Mouse (Mus musculus) ES-Bruce4 (cell line): ENCODE results near the gene Vamp5. TPM values are rescaled to one million over a fixed set of nuclear protein-coding genes. Genes with fewer than 3 reads are reported as not detected.

Experiments
- H3K27ac ChIP-seq: 2 replicates; pipeline ENCODE4 v1.5.1; 2012; ENCODE audit warnings: low read length, inconsistent platforms; ENCODE audit not compliant: insufficient read depth
- H3K27me3 ChIP-seq: 2 replicates; pipeline ENCODE4 v1.6.1; 2012; ENCODE audit warnings: mild to moderate bottlenecking, low read length, inconsistent platforms; ENCODE audit not compliant: control insufficient read depth, poor library complexity, insufficient read depth, severe bottlenecking
- H3K36me3 ChIP-seq: 2 replicates; pipeline ENCODE4 v1.6.1; 2012; ENCODE audit warnings: inconsistent platforms, mild to moderate bottlenecking, low read length, moderate library complexity; ENCODE audit not compliant: control insufficient read depth, poor library complexity, insufficient read depth, severe bottlenecking
- H3K4me1 ChIP-seq: one replicate; pipeline ENCODE4 v1.8.1; 2011; ENCODE audit warnings: low read length; ENCODE audit not compliant: control insufficient read depth, insufficient read depth
- H3K4me3 ChIP-seq: 2 replicates; pipeline ENCODE4 v1.5.1; 2011; ENCODE audit warnings: low read depth, mild to moderate bottlenecking, low read length
- H3K9ac ChIP-seq: 2 replicates; pipeline ENCODE4 v1.6.1; 2012; ENCODE audit warnings: low read depth, mild to moderate bottlenecking, inconsistent platforms; ENCODE audit not compliant: poor library complexity, severe bottlenecking
- H3K9me3 ChIP-seq: replicated peaks from 2 replicates; pipeline ENCODE4 v1.6.1; 2012; ENCODE audit warnings: mild to moderate bottlenecking, low read length, inconsistent platforms; ENCODE audit not compliant: control insufficient read depth, poor library complexity, insufficient read depth, severe bottlenecking
- CTCF ChIP-seq: IDR thresholded peaks from one replicate; pipeline ENCODE4 v1.8.1; 2011; ENCODE audit warnings: low read depth, low read length
- EP300 ChIP-seq: IDR thresholded peaks from 2 replicates; pipeline ENCODE4 v1.6.1; 2011; ENCODE audit warnings: low read depth, low read length; ENCODE audit not compliant: insufficient read depth
- POLR2A ChIP-seq: IDR thresholded peaks from one replicate; pipeline ENCODE4 v1.8.1; 2011; ENCODE audit warnings: low read length; ENCODE audit not compliant: insufficient read depth
- polyA plus RNA-seq: library from polyadenylated mRNA; stranded (reverse); fragments of >200 nt; gene quantifications from 2 replicates; pipeline ENCODE4 v1.2.4, GENCODE M21; 2011; ENCODE audit warnings: low read depth; ENCODE audit not compliant: missing spikeins, insufficient read depth, insufficient read length

Vamp5 gene
- polyA plus RNA-seq, 1 experiment = 2.2 TPM

GRCm38 (mm10) chr6:72319019-72319418 is 61.2 kb downstream of the Vamp5 start:
- no peaks in the 10 kb centered on the region for H3K4me1 ChIP-seq
- no peaks in the 10 kb centered on the region for H3K9me3 ChIP-seq
- H3K9ac ChIP-seq = no peak overlapping the region
- no peaks in the 10 kb centered on the region for H3K27me3 ChIP-seq
- H3K36me3 ChIP-seq = peaks cover 50% of the 10 kb centered on the region
- TF ChIP-seq EP300 (no peak), POLR2A (no peak), CTCF (no peak)
- no peak overlapping the region for H3K27ac ChIP-seq
- H3K4me3 ChIP-seq = no peak overlapping the region

Other genes starting within 250 kb of the Vamp5 start
- gene Atoh8, start 144.9 kb downstream of the Vamp5 start, polyA plus RNA-seq = not detected in 2 replicates
- not detected in 2 replicates for gene Sftpb, start 75.9 kb downstream of the Vamp5 start, polyA plus RNA-seq
- 72.5 and 76.5 TPM in 2 replicates for gene Usp39, start 35.3 kb downstream of the Vamp5 start, polyA plus RNA-seq
- gene 0610030E20Rik, start 33.2 kb downstream of the Vamp5 start, polyA plus RNA-seq = 18.1 and 18.4 TPM in 2 replicates
- 11.0 and 13.0 TPM in 2 replicates for gene Tmem150a, start 25.0 kb downstream of the Vamp5 start, polyA plus RNA-seq
- gene Rnf181, start 13.5 kb downstream of the Vamp5 start, polyA plus RNA-seq = 79.6 and 84.0 TPM in 2 replicates
- gene Vamp8, start 10.2 kb upstream of the Vamp5 start, polyA plus RNA-seq = 25.6 and 28.4 TPM in 2 replicates
- gene Ggcx, start 33.8 kb upstream of the Vamp5 start, polyA plus RNA-seq = 16.6 and 18.8 TPM in 2 replicates
- 200 and 211 TPM in 2 replicates for gene Mat2a, start 59.1 kb upstream of the Vamp5 start, polyA plus RNA-seq
- not detected in 2 replicates for gene Sh2d6, start 141.2 kb upstream of the Vamp5 start, polyA plus RNA-seq
- 55.8 and 60.3 TPM in 2 replicates for gene Capg, start 163.9 kb upstream of the Vamp5 start, polyA plus RNA-seq
- 6.3 and 8.3 TPM in 2 replicates for gene Elmod3, start 217.9 kb upstream of the Vamp5 start, polyA plus RNA-seq
- 5.2 and 7.8 TPM in 2 replicates for gene Retsat, start 218.0 kb upstream of the Vamp5 start, polyA plus RNA-seq
- gene Tgoln1, start 236.5 kb upstream of the Vamp5 start, polyA plus RNA-seq = 33.2 and 34.1 TPM in 2 replicates